Mouse (Mus musculus) cerebellum, adult 2 months (tissue): ENCODE results near the gene Edar.

Source experiments
- CTCF ChIP-seq: fragments of 200-500 bp; IDR thresholded peaks from 2 replicates; pipeline ENCODE4 v1.5.1; 2011; ENCODE audit warnings: low read depth, mild to moderate bottlenecking, control low read depth, low read length, moderate library complexity, borderline replicate concordance; ENCODE audit not compliant: insufficient read depth
- POLR2A ChIP-seq: fragments of 200-500 bp; IDR thresholded peaks from 2 replicates; pipeline ENCODE4 v1.6.1; 2011; ENCODE audit warnings: low read length, control low read depth, borderline replicate concordance; ENCODE audit not compliant: insufficient read depth

GRCm38 (mm10) chr10:58652418-58653394, 22.7 kb downstream of the Edar start:
- TF ChIP-seq POLR2A = no peak
- no peak for TF ChIP-seq CTCF
